Mouse (Mus musculus): ENCODE results near the gene Schip1.
A peak's percentile ranks its signal among the peaks of the same experiment; 100 is the strongest.

Gene Schip1

DNA sequence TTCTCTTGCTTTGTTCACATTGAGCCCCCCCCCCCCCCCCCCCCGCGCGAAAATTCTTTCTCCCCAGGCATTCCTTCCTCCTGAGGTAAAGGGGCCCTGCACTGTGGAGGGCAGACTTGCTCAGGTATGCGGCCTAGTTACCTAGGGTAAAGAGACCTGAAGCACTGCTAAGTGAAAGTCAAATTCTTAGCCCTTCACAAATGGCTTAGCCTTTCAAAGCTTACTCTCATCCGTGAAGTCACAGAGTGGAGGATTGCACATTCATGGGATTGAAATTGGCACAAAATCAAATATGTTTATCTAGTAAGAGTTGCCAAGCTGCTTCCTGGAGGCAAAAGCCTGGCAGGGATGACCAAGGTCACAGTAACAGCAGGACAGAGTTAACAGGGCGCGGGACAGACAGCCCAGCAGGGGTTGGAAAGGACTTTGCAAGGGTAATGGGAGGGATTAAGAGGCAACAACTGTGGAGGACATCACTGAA lies 470.0 kb downstream of the Schip1 start:
- ATAC-seq (ENCODE audit: insufficient number of reproducible peaks, low FRiP score, low TSS enrichment): no peak

DNA sequence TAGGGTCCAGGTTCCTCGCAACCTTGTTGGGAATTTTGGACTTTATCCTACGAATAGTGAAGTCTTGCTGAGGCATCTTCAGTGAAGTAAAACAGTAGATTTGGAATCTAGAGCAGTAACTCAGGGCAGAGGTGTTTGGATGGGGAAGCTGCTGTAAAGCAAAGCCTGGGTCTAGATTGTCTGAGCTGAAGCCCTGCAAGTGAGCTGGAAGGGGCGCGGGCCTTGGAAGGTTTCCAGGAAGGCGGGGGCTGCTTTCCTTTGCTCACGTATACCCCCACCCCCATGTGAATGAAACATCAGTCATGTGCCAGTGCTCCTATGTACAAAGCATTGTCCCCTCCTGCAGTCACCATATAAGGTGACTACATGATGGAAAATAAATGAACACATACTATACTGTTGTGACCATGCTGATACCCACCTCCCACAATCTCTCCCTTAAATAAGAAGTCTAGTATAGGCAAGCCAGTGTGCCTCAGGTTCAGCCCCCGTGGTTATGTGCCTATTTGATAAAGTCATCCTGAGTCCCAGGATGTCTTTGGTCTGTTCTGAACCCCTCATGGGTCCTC lies 470.6 kb downstream of the Schip1 start:
- no peak for ATAC-seq (ENCODE audit: insufficient number of reproducible peaks, low FRiP score, low TSS enrichment)

DNA sequence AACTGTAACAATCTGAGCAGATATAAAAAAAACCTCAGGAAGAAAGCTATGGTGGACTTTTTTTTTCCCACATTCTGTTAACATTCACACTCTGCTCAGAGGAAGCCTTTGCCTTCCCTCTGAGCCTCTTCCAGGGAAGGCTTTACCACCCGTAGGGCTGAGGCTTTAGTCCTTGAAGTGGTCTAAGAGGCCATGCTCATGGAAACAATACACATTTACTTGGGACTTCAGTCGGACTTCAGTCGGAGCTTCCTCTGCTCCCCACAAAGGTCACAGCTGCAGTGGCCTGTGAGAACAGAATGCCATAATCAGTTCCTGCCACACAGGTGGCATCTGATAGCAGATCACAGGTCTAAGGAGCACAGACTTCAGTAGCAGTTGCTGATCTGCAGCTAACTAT lies 471.5 kb downstream of the Schip1 start:
- ATAC-seq (ENCODE audit: insufficient number of reproducible peaks, low FRiP score, low TSS enrichment): no peak

DNA sequence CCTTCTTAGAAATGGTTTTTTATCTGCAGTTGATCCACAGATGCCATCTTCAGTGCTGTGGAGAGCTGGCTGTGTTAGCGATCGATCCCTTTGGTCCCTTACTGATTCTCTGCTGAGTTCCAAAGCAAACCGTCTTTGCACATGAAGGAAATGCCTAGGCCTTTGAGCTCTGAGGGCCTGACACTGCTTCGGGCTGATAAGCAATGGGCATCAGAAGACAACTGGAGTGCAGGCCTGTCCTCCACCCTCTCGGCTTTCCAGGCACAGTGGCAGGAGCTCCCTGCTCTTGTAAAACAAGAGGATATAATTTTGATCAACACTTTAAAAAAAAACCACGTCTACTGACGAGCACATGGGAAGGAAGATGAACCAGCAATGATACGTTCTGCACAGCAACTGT lies 477.1 kb downstream of the Schip1 start:
- ATAC-seq (ENCODE audit: insufficient number of reproducible peaks, low FRiP score, low TSS enrichment): no peak

DNA sequence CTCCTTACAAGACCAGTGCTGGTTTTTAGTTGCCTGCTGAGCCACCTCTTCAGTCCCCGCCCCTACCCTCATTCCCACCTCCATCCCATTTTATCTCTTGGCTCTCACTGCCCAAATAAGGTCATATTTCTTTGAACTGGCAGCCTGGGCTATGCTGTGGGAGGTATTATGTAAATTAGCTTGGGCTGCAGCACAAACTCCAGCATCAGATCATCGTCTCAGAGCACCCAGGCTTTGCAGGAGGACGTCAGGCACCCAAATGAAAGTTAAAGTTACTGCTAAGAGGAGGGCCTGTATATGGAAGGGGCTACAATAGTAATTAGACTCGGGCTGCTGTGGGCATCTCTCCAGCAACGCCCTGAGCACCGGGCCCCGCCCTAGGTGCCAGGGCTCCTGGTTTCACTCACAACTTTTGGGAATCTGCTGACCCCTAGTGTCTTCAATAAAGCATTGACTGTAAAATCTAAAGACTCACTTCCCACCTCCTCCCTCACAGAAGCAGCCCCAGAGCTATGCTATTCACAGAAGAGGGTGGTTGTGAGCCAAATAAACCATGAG lies 478.4 kb downstream of the Schip1 start:
- ATAC-seq (ENCODE audit: insufficient number of reproducible peaks, low FRiP score, low TSS enrichment): peak; percentile 86

DNA sequence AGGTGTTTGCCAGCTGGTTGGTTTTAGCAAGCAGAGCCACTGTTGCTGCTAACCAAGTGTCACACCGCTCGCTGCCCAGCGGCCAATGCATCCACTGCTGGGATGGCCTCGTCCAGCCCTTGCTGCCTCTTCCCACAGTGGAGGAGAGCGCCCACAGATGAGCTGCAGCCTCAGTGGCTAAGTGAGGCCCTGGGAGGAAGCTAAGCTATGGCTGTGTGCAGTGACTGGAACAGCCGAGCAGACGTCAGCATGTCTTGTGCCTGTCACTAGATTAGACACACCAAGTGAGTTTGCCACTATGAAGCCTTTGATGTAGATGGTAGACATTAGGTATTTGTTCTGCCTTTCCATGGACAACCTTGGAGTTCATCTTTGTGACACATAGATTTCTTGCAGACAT lies 480.2 kb downstream of the Schip1 start:
- ATAC-seq (ENCODE audit: insufficient number of reproducible peaks, low FRiP score, low TSS enrichment): no peak

DNA sequence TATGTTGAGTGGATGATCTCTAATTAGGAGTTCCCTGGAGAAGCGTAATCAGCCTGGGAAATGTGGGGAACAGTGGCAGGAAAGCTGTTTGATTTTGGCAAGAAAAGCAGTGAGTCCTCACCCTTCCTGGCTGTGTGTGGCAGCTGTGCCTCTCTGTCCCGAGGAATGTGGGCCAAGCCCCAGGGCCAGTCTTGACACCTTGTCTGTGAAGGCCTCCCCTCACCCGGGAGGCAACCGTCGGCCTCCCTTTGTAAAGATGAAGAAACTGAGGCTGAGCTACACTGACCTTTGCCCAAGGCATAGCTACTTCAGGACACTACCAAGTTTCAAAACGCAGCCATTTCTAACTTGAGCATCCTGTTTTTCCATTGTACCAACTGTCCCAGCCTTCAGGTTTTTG lies 481.3 kb downstream of the Schip1 start:
- no peak for ATAC-seq (ENCODE audit: insufficient number of reproducible peaks, low FRiP score, low TSS enrichment)

DNA sequence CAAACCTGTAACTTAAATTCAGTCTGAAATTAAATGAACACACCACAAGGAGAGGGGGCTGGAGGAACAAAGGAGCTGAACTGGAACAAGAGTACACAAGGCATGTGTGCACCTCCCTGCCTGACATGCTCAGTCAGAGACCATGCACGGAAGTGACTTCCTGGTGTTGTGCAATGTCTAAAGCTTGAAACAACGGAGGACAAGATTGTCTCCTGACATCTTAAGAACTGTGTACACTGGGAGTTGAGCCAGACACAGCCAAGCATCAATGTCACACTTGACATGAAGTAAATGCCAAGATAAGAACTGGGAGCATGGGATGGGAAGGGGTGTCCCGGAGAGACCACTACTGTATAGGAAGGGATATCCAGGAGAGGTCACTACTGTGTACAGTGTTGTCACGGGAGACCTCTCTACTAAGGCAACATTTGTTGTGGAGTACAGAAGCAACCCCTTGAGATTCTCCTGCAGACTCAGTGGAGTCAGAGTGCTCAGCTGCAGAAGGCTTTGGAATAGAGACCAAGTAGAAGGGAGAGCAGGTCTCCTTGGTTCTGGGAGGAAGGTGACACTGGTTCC lies 490.6 kb downstream of the Schip1 start:
- ATAC-seq (ENCODE audit: insufficient number of reproducible peaks, low FRiP score, low TSS enrichment): no peak

DNA sequence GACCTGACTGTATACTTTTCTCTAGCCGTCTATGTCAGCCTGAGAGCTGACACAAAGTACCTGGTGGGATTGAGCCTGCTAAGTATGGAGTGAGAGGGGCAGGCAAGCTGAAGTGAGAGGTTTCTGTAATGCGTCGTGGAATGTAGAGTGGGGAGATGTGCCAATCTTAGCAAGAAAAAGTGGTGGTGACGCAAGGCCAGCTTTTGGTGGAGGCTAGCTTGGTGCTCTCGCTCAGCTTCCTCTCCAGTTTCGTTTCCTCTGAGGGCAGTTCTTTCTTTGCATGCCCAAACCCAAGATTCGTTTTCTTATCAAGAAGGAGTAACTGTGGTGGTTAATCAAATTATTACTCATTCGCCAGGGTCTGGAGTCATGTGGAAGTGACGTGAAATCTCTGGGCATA lies 492.3 kb downstream of the Schip1 start:
- ATAC-seq (ENCODE audit: insufficient number of reproducible peaks, low FRiP score, low TSS enrichment): no peak

DNA sequence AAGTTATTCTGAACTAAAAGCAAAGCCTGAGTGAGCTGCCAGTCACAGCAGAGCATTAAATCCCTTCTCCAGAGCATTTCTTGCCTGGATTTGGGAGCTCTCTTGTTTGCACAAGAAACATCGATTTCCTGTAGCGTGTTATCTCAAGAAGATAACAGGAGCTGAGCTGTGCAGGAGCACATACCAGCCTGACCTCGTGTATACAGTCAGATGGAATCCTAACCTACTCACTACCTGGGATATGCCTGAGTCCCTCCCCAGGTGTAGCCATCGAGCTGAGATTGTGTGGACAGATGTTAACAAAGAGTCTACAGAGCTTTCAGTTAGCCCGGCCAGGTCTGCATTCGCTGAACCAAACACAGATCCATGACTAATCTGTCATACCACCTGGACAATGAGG lies 494.1 kb downstream of the Schip1 start:
- no peak for ATAC-seq (ENCODE audit: insufficient number of reproducible peaks, low FRiP score, low TSS enrichment)

DNA sequence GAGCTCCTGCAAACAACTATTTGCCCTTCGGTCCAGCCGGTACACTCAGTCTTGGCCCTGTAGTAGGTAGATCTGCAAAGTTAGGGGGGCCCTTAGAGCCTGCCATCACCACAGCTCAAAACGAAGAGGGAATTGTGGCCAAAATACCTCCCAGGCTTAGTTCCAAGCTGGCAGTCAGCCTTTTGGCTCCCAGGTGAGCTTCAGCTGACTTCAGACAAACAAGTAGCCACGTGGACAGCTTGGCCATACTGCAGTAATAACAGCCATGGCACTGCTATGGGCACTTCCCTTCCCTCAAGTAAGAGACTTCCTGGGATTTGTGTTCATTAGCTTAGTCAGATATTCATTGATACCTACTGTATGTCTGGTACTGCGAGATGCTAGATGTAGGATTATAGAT lies 495.5 kb downstream of the Schip1 start:
- peak; percentile 56; the same call in 1 of the 2 replicates for ATAC-seq (ENCODE audit: insufficient number of reproducible peaks, low FRiP score, low TSS enrichment)

DNA sequence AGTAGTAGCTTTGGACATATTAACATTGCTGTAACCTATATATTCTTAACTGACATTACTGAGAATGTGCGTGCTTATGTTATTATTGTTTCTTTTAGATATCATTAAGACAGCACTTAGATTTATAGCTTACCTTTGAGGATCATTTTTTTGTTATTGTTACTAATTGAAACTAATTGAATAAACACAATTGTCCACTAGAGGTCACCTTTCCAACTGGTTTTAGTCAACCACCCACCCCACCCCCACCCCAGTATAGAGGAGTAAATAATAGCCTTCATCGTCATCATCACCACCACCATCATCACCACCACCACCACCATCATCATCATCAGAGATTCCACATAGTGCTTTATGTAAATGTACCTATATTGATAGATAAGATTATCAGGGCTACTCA lies 498.2 kb downstream of the Schip1 start:
- no peak for ATAC-seq (ENCODE audit: insufficient number of reproducible peaks, low FRiP score, low TSS enrichment)

DNA sequence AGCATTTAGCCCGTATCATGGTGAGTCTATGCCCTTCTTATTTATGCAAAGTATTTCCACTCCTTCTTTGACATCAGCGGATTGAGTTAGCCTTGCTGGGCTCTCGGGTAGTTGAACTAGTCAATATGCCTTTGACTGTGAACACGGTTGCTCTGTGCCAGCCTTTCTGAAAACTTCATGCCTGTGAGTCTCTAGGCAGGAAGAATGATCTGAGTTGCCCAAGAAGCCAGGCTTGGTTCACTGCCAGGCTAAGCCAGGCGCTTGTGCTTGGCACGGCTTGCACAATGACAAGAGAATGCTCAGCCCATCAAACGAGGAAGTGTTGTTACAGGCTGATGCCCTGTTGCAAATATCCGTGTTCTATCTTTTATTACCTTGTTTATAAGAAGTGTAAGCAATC lies 499.3 kb downstream of the Schip1 start:
- ATAC-seq (ENCODE audit: insufficient number of reproducible peaks, low FRiP score, low TSS enrichment): no peak

DNA sequence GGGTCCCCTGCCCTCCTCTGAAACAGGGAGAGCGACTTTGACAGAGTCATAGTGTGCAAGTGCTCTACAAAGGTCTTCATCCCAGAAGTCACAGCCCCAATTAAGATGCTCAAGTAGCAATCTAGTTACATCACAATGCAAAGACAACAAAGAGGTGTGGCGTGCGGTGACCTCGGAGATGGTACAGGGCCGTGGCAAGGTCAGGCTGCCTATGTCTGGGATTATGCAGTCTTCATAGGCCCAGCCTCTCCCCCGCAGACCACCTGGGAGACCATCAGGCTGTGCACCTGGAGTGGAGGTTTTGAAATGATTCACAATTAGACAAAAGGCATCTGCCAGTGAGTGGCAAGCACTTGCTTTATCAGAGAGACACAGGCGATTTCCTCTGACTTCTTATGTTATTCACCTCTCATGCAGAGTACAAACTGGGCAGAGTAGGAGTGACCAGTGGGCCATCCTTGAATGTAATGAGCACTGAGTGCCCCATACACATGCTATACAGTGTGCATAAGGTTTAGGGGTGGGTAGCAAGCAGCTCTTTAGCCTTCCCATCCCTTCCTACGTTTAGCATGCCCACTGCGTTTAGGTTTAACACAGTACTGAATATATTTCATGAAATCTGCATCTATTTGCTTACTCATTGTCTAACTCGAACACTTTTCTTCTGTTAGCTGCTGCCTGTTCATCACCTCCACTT lies 500.5 kb downstream of the Schip1 start:
- no peak for ATAC-seq (ENCODE audit: insufficient number of reproducible peaks, low FRiP score, low TSS enrichment)

DNA sequence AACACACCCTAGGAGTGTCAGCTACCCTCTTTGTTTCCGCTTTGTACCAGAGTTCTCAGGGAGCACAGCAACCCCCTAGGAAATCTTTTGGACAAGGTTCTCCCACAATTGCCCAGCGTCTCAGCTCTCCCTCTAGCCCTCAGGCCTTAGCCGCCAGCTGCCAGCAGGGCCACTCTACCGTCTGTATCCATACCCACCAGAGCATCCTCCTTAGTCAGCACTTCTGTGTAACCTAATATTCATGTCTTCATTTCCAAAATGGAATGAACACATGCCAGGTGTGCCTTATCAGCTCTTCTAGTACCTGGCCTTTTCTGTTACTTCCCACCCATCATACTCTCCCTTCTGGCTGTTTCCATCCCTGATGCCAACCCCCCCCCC lies 501.1 kb downstream of the Schip1 start:
- no peak for ATAC-seq (ENCODE audit: insufficient number of reproducible peaks, low FRiP score, low TSS enrichment)

DNA sequence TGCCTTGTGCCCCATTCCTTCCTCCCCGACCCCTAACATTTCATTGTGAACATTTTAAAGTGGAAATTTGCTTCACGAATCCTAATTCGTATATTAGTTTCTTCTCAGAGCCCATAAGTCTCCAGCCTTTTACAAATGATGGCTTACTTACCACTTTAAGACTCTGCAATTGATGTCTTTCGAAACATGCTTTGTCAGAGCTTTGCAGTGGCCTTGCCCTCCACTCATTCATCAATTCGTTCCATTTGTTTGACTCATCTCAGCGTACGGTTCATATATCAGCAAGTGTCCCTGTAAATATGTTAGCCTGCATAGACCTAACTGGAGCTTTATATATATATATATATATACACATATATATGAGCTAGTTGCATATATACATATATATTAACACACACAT lies 503.0 kb downstream of the Schip1 start:
- ATAC-seq (ENCODE audit: insufficient number of reproducible peaks, low FRiP score, low TSS enrichment): no peak

DNA sequence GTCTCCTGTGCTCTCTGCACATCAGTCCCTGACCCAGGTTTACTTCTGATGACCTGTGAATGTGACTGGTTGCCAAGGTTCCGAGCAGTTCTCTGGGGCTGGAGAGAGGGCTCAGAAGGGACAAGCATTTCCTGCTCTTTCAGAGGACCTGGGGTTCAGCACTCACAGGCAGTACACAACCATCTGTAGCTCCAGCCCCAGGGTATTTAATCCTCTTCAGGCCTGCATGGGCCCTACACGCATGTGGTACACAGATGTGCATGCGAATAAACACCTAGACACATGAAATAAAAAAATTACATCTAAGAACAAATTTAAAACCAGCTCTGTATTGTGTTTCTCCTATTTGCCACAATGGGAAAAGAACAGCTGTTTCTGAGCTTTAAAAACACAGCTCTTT lies 503.5 kb downstream of the Schip1 start:
- ATAC-seq (ENCODE audit: insufficient number of reproducible peaks, low FRiP score, low TSS enrichment): no peak

DNA sequence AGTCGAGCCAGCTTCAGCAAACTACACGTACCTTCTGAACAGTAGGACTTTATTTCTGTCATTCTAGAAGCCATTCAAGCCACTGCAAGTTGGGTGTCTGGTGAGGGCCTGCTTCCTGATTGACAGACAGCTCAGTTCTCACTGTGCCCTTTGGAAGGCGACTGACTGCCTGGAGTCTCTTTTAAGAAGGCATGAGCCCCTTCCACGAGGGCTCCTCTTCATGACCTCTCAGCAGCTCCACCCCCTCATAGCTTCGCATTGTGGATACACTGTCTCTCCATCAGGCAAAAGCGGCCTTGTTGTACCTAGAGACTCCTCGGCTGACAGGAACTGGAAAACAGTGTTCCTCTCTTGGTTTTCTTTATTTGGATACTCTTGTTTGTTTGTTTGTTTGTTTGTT lies 504.1 kb downstream of the Schip1 start:
- no peak for ATAC-seq (ENCODE audit: insufficient number of reproducible peaks, low FRiP score, low TSS enrichment)

DNA sequence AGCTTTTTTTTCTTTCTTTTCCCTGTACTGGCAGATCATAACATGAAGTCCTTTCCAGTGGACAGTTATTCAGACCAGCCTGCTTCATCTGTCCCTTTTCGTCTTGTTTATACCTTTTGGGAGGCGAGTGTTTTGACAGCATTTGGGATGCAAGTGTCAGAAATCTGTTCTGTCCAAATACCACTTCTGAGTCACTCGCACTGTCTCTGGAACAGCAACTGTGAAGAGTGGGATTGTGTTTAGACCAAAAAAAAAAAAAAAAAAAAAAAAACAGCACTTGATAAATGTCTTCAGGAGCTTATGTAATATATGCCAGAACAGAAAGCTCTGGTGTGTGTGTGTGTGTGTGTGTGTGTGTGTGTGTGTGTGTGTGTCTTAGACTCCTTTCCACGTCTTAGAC lies 505.7 kb downstream of the Schip1 start:
- no peak for ATAC-seq (ENCODE audit: insufficient number of reproducible peaks, low FRiP score, low TSS enrichment)

DNA sequence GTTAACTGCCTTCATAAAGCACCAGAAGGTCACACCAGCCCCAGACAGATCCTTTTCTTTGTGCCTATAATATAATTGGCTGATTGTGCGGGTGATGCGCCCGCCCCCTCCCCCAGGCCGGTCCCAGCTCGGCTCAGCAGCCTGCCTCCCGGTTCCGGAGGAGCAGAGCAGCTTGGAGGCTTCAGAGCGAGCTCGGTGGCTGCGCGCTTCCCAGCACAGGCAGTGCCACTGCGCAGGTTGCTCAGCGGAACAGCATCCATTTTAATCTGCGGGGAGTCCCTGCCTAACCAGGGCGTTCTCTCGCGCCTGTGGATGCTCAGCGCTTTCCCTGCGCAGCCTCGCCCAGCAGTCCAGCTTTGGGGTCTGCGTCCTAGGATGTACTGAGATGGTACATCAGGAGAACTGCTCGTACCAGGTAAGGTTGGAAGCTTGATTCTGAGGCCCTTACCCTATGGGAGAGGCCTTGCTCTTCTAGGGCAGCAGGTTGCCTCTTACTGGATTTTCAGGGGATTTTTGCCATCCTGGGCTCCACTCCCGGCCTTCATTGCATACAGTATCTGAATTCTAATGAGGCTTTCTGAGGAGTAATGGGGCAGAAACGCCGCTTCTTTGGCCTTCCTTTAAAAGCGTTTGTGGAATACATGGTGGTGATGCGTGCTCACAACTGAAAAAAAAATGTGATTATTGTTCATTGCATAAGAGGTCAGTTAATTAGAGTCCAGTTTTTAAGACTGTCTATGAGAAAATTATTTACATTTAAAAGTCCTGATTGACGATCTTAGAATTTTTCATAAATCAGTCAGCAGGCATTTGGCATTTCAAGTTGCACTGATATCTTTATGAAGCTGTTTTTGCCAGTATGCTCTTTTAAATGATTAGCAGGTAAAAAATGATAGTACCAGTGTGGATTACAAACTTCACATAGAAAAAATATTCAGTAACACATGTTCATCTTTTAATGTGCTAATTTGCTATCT lies 507.9 kb downstream of the Schip1 start:
- peak; percentile 83 for ATAC-seq (ENCODE audit: insufficient number of reproducible peaks, low FRiP score, low TSS enrichment)

DNA sequence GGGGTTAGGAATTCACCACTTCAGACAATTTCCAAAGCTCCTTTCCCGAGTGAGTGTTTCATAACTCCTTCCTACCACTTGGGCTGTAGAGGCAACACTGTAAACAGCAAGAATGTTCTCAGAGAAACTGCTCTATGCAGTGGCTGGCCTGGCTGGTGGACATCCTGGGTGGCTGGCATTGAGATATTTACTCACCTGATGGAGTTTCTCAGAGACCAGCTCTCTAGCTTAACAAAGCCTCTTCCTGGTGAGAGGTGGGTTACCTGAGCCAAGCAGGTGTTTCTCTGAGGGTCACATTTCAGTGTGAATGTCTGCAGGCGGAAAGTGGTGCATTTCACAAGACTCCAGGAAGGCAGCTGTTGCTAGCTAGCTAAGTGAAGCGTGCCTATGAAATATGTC lies 508.6 kb downstream of the Schip1 start:
- ATAC-seq (ENCODE audit: insufficient number of reproducible peaks, low FRiP score, low TSS enrichment): no peak
